Mouse (Mus musculus) heart, postnatal 36 days (tissue): Measurements from ENCODE around the gene Pgap1. TPM values are rescaled to one million over a fixed set of nuclear protein-coding genes. Genes with fewer than 3 reads are reported as not detected.

Source experiments
- DNase-seq, 2 experiments: peaks; one replicate each; pipeline ENCODE4 v3.0.0; 2021 to 2022
- intact Hi-C: fragments of 180-260 bp; cut with DNase I; formaldehyde crosslinking; loops from one replicate; pipeline ENCODE4 v1.15.1; 2025
- total RNA-seq, 2 experiments: library from RNA; stranded (reverse); gene quantifications; 2 replicates each; pipeline ENCODE4 v1.2.3; 2021

Pgap1 gene
- total RNA-seq, 2 experiments from 2014 or later, result 4.1 to 5.3 TPM

- intact Hi-C loops, result no loop called here
- DNase-seq, result no peak
Observed at GRCm38 (mm10) chr1:54523717-54524116, 33.8 kb downstream of the Pgap1 start.

GRCm38 (mm10) chr1:54520062-54520577 lies 37.4 kb downstream of the Pgap1 start:
- intact Hi-C loops, result no loop called here
- DNase-seq, result no peak

GRCm38 (mm10) chr1:54513836-54514235 lies 43.6 kb downstream of the Pgap1 start:
- intact Hi-C loops, result no loop called here
- no peak for DNase-seq

- intact Hi-C loops, result no loop called here
Observed at GRCm38 (mm10) chr1:54498496-54498895, 59.0 kb downstream of the Pgap1 start.

GRCm38 (mm10) chr1:54496254-54496653 lies 61.2 kb downstream of the Pgap1 start:
- no peak for DNase-seq
- intact Hi-C loops, result no loop called here

More at GRCm38 (mm10) chr1:54498496-54498895, 59.0 kb downstream of the Pgap1 start:
- DNase-seq, result no peak

- no peak for DNase-seq
- intact Hi-C loops, result no loop called here
Observed at GRCm38 (mm10) chr1:54493496-54493895, 64.0 kb downstream of the Pgap1 start.

- intact Hi-C loops, result no loop called here
Observed at GRCm38 (mm10) chr1:54492435-54492841, 65.0 kb downstream of the Pgap1 start.

GRCm38 (mm10) chr1:54484744-54485420 lies 72.6 kb downstream of the Pgap1 start:
- no peak for DNase-seq
- intact Hi-C loops, result no loop called here

More at GRCm38 (mm10) chr1:54492435-54492841, 65.0 kb downstream of the Pgap1 start:
- DNase-seq, result no peak

GRCm38 (mm10) chr1:54480491-54480890 lies 77.0 kb downstream of the Pgap1 start:
- intact Hi-C loops, result no loop called here
- DNase-seq, result no peak

GRCm38 (mm10) chr1:54468662-54469061 lies 88.8 kb downstream of the Pgap1 start:
- intact Hi-C loops, result no loop called here
- no peak for DNase-seq

GRCm38 (mm10) chr1:54467366-54467765 lies 90.1 kb downstream of the Pgap1 start:
- intact Hi-C loops, result no loop called here
- DNase-seq, result no peak

GRCm38 (mm10) chr1:54452116-54452515 lies 105.4 kb downstream of the Pgap1 start:
- DNase-seq, result no peak
- intact Hi-C loops, result no loop called here

GRCm38 (mm10) chr1:54448833-54449232 lies 108.7 kb downstream of the Pgap1 start:
- intact Hi-C loops, result no loop called here
- no peak for DNase-seq

GRCm38 (mm10) chr1:54443641-54444040 lies 113.8 kb downstream of the Pgap1 start:
- intact Hi-C loops, result no loop called here
- DNase-seq, result no peak

- intact Hi-C loops, result loop anchor here (10.0 kb wide), 1 partner anchor 546 kb away; no protein-coding TSS in a partner anchor
- DNase-seq, result peak in 1 of 2 experiments; percentile 3
Observed at GRCm38 (mm10) chr1:54439080-54439476, 118.4 kb downstream of the Pgap1 start.

GRCm38 (mm10) chr1:54438340-54439079 lies 119.0 kb downstream of the Pgap1 start, which contains the start of gene Gtf3c3:
TSS of gene Gtf3c3 (minus strand) at chr1:54438971.
- intact Hi-C loops, result loop anchor here (10.0 kb wide), 1 partner anchor 546 kb away; no protein-coding TSS in a partner anchor
- DNase-seq, result peak; percentile 83 to 85

Other genes starting within 250 kb of the Pgap1 start
- gene Gtf3c3, start 118.7 kb downstream of the Pgap1 start, total RNA-seq, result 10 to 100 TPM; 12.2 to 13.9 TPM